Mouse (Mus musculus): ENCODE measurements at regions not wholly inside any gene's neighbourhood (a gene's known extent, or its start where the extent isn't known, plus 50 kb on each side); places are given as distances from the start of the nearest gene placed in this dataset.
"Not testable (repeated sequence)": the region's sequence is repeated elsewhere in the genome, so short reads cannot be mapped to it uniquely, and the experiment has no call there.

- Histone ChIP-seq H3K9ac (no peak overlapping the region), H3K27ac (no peak overlapping the region), H3K4me2 (no peak overlapping the region), H3K36me3 (no peaks in the 10 kb centered on the region), H3K4me1 (no peaks in the 10 kb centered on the region), H3K4me3 (no peak overlapping the region), H3K9me3 (replicated peaks) (no peaks in the 10 kb centered on the region), H3K27me3 (replicated peaks) (no peaks in the 10 kb centered on the region)
- no peak for ATAC-seq
- 77% methylated on average over 5 of the region's 5 CpGs for WGBS (ENCODE audit: insufficient replicate concordance)
Observed at GRCm38 (mm10) chr14:8867641-8868040, 201.6 kb upstream of the 4930452B06Rik start.

- Histone ChIP-seq H3K36me3 (no peaks in the 10 kb centered on the region), H3K27me3 (replicated peaks) (no peaks in the 10 kb centered on the region), H3K4me3 (no peak overlapping the region), H3K9ac (no peak overlapping the region), H3K4me2 (no peak overlapping the region), H3K27ac (no peak overlapping the region), H3K9me3 (replicated peaks) (no peaks in the 10 kb centered on the region), H3K4me1 (no peaks in the 10 kb centered on the region)
- no peak for ATAC-seq
Observed at GRCm38 (mm10) chr14:8851572-8851971, 185.5 kb upstream of the 4930452B06Rik start.

GRCm38 (mm10) chr14:8850208-8850607, 184.2 kb upstream of the 4930452B06Rik start:
- ATAC-seq = 0 out of 2 replicates have a peak, but pooled peaks have one; percentile 47
- Histone ChIP-seq H3K4me3 (no peak overlapping the region), H3K9me3 (replicated peaks) (no peaks in the 10 kb centered on the region), H3K9ac (no peak overlapping the region), H3K27ac (no peak overlapping the region), H3K27me3 (replicated peaks) (no peaks in the 10 kb centered on the region), H3K36me3 (no peaks in the 10 kb centered on the region), H3K4me1 (no peaks in the 10 kb centered on the region), H3K4me2 (no peak overlapping the region)

- Histone ChIP-seq H3K4me3 (no peak overlapping the region), H3K36me3 (no peaks in the 10 kb centered on the region), H3K9ac (no peak overlapping the region), H3K4me1 (no peaks in the 10 kb centered on the region), H3K27ac (no peak overlapping the region), H3K4me2 (no peak overlapping the region), H3K9me3 (replicated peaks) (no peaks in the 10 kb centered on the region), H3K27me3 (replicated peaks) (no peaks in the 10 kb centered on the region)
- 59% methylated on average over 1 of the region's 1 CpGs for WGBS (ENCODE audit: insufficient replicate concordance)
- no peak for ATAC-seq
Observed at GRCm38 (mm10) chr14:8833516-8833915, 167.5 kb upstream of the 4930452B06Rik start.

- H3K36me3 ChIP-seq; H3K9me3 ChIP-seq (replicated peaks); H3K27me3 ChIP-seq (replicated peaks); H3K4me3 ChIP-seq; H3K9ac ChIP-seq; H3K4me2 ChIP-seq; H3K4me1 ChIP-seq; H3K27ac ChIP-seq; ATAC-seq: not testable (repeated sequence)
- WGBS (ENCODE audit: insufficient replicate concordance) = 66% methylated on average over 23 of the region's 23 CpGs
Observed at GRCm38 (mm10) chr14:8800217-8800616, 134.2 kb upstream of the 4930452B06Rik start.

- ATAC-seq = no peak
- Histone ChIP-seq H3K9me3 (replicated peaks) (no peaks in the 10 kb centered on the region), H3K4me3 (no peak overlapping the region), H3K27ac (no peak overlapping the region), H3K9ac (no peak overlapping the region), H3K27me3 (replicated peaks) (no peaks in the 10 kb centered on the region), H3K4me2 (no peak overlapping the region), H3K4me1 (no peaks in the 10 kb centered on the region), H3K36me3 (no peaks in the 10 kb centered on the region)
- 44% methylated on average over 1 of the region's 1 CpGs for WGBS (ENCODE audit: insufficient replicate concordance)
Observed at GRCm38 (mm10) chr14:8789348-8789747, 123.3 kb upstream of the 4930452B06Rik start.

- Histone ChIP-seq H3K9me3 (replicated peaks) (no peaks in the 10 kb centered on the region), H3K4me3 (no peak overlapping the region), H3K27me3 (replicated peaks) (no peaks in the 10 kb centered on the region), H3K9ac (no peak overlapping the region), H3K4me2 (no peak overlapping the region), H3K4me1 (no peaks in the 10 kb centered on the region), H3K36me3 (no peaks in the 10 kb centered on the region), H3K27ac (no peak overlapping the region)
- ATAC-seq = no peak
- 43% methylated on average over 2 of the region's 2 CpGs for WGBS (ENCODE audit: insufficient replicate concordance)
Observed at GRCm38 (mm10) chr14:8760541-8760940, 94.5 kb upstream of the 4930452B06Rik start.

- H3K27ac ChIP-seq = no peak overlapping the region
- H3K4me1 ChIP-seq = no peaks in the 10 kb centered on the region
- H3K36me3 ChIP-seq = no peaks in the 10 kb centered on the region
- H3K4me2 ChIP-seq = no peak overlapping the region
- H3K9ac ChIP-seq = no peak overlapping the region
- H3K4me3 ChIP-seq = no peak overlapping the region
- H3K27me3 ChIP-seq (replicated peaks) = no peaks in the 10 kb centered on the region
- no peaks in the 10 kb centered on the region for H3K9me3 ChIP-seq (replicated peaks)
- 23% methylated on average over 4 of the region's 4 CpGs for WGBS (ENCODE audit: insufficient replicate concordance)
- ATAC-seq = no peak
Observed at GRCm38 (mm10) chr14:8736831-8737230, 70.8 kb upstream of the 4930452B06Rik start.

- Histone ChIP-seq H3K4me3 (no peak overlapping the region), H3K4me2 (no peak overlapping the region), H3K27ac (no peak overlapping the region), H3K27me3 (replicated peaks) (no peaks in the 10 kb centered on the region), H3K36me3 (no peaks in the 10 kb centered on the region), H3K9me3 (replicated peaks) (no peaks in the 10 kb centered on the region), H3K9ac (no peak overlapping the region), H3K4me1 (no peaks in the 10 kb centered on the region)
- 68% methylated on average over 2 of the region's 2 CpGs for WGBS (ENCODE audit: insufficient replicate concordance)
- no peak for ATAC-seq
Observed at GRCm38 (mm10) chr14:8733261-8733660, 67.2 kb upstream of the 4930452B06Rik start.

GRCm38 (mm10) chr14:8727364-8727763, 61.3 kb upstream of the 4930452B06Rik start:
- Histone ChIP-seq H3K27me3 (replicated peaks) (no peaks in the 10 kb centered on the region), H3K9me3 (replicated peaks) (no peaks in the 10 kb centered on the region), H3K9ac (no peak overlapping the region), H3K36me3 (no peaks in the 10 kb centered on the region), H3K4me2 (no peak overlapping the region), H3K4me1 (no peaks in the 10 kb centered on the region), H3K4me3 (no peak overlapping the region), H3K27ac (no peak overlapping the region)
- no peak for ATAC-seq
- 62% methylated on average over 1 of the region's 1 CpGs for WGBS (ENCODE audit: insufficient replicate concordance)
